Mouse (Mus musculus) brain, adult 2 months (tissue): ENCODE measurements at regions not wholly inside any gene's neighbourhood (a gene's known extent, or its start where the extent isn't known, plus 50 kb on each side); places are given as distances from the start of the nearest gene placed in this dataset.
"Not testable (repeated sequence)": the region's sequence is repeated elsewhere in the genome, so short reads cannot be mapped to it uniquely, and the experiment has no call there.

Source experiments
- DNase-seq: peaks from one replicate; pipeline ENCODE4 v3.0.0; 2011; ENCODE audit warnings: low read depth, low spot score

DNA sequence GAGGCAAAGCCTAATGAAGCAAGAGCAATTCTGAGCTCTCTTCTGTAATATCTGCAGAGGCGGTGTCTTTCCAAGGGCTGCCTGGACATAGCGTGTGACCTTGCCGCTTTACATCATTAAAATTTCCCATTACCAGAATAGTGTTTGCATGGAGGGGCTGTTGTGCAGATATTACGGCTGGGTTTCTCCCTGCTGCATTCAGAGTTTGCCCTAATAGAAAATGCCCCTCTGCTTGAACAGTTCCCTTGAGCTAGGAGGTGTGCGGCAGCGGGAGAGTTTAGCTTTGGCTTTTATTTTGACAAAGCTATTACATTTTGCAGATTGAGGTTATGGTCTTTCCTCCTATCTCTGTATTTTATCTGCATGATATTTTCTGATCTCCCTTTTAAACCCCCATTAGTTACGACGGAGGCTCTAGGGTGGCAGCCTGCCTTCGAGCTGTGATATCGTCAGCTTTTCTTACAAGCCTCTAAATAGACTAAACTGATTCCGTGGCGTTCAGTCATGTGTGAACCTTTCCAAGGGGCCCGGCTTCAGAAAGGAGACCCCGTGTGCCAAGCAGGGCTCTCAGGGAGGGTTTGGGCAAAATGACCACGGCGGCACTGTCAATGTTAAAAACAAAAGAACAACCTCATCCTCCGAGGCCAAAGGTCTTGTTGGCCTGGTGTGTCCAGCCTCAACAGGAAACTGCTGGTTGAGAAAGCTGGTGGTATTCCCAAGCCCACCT lies 182.2 kb upstream of the Pmfbp1 start:
- DNase-seq, result no peak

DNA sequence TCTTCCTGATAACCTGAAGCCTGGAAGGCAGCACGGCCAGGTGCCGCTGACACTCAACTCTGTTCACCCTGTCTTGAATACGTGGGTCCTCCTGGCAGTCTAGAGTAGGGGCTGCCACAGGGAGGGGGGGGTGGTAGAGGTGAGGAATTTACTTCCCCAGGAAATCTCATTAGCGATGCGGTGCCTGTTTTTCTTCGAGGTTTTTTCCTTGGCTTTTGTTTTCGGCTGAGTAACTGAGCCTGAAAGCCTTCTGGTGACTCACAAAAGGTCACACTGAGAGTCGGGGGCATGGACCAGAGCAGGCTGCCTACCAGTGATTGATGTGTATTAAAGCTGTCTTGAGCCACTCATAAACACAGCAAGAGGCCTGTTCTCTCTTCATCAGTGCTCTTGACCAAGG lies 181.1 kb upstream of the Pmfbp1 start:
- no peak for DNase-seq

DNA sequence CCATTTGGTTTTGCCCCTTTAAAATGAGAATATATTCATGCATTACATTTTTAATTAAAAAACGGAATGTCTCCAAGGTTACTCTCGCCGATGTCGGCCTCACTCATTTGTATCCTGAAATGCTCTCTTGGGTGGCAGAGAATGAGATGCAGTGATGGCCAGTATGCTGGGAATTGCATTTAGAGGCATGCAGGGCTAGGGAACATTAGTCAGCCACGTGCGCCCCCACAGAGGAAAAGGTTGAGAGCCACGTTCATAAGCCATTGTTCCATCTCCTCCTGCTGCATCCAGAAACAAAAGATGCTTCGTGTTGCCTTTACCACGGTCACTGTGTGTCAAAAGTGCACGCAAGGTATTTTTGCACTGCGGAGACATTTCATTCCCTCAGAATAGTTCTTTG lies 172.9 kb upstream of the Pmfbp1 start:
- no peak for DNase-seq

DNA sequence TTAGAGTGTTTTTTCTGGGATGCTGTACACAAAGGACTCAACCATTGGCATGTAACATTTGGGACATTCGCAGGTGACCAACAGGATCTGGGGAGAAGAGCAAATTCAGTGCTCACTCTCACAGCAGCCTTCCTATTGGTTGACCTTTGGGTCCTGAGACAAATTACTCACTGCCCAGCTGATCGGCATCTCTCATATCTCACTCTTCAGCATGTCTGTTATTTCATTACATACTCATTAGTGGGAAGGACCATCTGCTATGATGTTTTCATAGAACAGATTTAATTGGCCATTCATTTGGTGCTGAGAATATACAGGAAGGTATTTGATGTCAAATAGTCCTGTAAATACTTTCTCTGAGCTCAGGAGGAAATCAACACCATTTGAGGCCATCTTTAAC lies 170.5 kb upstream of the Pmfbp1 start:
- no peak for DNase-seq

DNA sequence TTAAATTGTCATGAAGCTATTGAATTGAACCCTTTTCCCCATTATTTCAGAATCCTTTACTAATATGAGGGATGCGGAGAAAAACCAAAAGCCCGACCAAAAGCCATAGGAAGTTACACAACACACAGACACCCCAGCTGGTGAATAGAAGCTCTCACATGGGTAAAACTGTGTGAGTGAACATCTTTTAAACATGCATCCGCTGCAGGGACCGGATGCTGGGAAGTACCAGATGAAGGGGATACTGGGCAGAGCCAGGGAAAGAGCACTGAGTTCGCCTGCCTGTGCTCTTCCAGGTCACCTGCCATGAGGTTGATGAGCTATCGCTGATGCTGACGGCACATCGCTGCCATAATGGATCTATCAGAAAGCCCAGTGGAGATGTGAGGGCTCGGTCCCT lies 169.6 kb upstream of the Pmfbp1 start:
- DNase-seq, result no peak

DNA sequence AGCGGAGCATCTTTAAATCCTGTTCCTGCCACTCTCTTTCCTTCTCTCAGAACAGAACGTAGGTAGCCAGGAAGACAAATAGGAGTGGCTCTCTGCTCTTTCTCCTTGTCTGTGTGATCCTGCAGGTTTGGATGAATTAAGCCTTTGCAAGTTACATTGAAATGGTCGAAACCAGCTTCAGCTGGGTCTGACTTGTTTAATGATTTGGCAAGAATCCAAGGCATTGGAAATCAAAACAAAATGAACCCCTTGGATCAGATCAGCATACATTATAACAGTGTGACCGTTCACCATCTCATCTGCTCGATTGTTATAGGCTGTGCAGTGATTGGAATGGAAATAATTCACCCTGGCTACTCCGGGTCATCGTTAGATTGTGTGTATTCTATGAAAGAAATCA lies 157.6 kb upstream of the Pmfbp1 start:
- DNase-seq, result no peak

DNA sequence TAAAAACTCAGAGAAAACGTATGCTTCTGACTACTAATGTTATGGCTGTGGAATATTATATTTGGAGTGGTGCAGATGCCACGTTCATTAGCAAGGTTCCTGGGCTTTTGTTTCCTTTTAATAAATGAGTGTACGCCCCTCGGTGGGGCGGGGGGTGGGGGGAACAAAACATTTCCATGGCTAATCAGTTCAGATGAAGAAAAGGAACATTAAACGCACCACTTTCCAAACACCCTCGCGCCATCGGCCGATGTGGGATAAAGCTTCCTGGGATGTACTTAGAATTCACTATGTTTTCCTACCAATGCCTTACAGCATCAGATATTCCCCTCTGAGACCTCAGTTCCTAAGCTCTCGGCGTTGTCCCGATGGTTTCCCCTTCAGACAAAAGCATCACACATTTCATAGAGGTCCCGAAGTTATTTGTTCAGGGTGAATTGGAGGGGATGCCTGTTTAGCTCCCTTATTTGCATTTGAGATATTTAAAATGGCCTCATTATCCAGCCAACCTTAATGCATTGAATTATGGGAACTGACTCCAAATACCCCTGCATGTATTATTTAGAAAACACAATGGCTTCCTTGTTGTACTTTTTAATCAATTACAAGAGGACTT lies 155.5 kb upstream of the Pmfbp1 start:
- no peak for DNase-seq

DNA sequence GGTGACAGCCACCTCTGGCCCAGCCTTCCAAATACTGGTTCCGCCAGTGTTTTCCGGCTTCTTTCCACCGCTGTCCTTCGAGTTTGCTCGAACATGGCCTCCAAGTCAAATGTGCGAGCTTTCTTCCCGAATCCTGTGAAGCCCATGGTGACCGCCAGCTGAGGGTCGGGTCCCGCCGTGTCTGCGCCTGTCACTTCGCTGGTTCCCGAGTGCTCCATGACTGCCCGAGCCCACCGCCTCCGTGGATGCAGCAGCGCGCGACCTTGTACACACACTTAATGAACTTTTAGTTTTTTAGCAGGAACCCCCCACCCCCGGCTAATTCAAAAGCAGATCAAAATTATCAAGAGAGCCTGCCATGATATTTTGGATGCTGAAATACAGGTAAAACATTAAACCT lies 153.2 kb upstream of the Pmfbp1 start:
- not testable (repeated sequence) for DNase-seq

DNA sequence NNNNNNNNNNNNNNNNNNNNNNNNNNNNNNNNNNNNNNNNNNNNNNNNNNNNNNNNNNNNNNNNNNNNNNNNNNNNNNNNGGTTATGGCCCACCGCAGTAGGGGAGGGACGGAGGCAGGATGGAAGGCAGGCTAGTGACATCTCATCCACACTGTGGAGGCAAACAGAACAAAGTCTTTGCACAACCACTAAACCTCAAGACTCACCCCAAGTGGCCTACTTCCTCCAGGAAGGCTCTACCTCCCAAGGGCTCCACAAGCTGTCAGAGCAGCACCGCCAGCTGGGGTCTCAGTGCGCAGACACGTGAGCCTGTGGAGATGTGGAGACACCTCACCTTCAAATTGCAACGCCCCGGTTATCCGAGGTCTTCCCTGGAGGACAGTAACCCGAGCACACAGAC lies 138.7 kb upstream of the Pmfbp1 start:
- no peak for DNase-seq

DNA sequence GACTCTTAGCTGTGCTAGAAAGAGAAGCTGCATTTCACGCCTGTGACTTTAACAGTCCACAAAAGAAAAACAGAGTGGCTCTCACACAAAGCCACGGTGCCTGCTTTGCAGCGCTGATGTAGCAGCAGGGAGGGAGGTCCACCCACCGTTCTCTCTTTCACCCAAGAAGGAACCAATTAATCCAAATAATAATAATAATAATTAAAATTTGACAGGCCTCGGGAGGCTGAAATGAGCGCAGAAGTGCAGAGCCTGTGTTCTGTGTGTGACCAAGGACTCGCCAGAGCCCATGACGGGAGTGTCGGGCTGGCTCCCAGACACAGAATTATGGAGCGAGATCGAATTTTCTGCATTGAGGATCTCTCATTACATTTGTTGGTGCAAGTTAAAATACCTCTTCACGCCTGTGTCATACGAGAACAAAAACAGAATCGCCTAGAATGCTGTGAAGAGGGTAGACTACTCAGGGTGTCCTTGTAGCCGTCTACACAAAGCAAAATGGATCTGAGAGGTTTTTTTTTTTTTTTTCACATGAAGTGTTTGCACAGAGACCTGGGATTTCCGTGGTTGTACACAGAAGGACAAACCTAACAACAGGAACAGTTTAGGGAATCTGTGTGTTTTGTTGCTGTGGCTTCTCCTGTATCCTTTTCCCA lies 134.3 kb upstream of the Pmfbp1 start:
- peak; percentile 51 for DNase-seq

DNA sequence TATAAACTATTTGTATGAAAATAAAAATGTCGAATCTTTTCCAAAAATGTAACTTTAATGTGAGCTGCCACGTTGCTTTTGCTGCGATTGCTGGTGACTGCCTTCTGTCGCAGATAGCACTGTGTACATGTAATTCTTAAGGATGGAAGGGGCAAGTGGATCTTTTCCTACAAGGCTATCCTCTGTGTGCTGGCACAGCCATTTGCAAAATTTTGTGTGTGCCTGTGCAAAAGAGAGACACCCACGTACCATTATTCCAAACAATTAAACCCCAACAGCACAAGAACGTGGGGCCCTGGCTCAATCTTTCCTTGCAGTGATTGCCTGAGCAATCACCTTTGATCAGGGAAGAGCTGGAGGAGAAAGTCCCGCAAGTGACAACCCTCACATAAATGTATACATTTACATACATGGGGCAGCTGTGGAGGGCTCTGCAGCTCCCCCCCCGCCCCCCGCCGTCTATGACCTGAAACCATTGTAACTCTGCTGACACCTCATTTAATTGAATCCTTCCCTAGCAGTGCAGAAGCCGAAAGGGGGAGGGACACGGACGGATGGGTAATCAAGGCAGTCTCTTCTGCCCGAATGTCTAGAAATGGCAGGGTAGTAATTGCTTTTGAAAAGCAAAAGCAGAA lies 133.6 kb upstream of the Pmfbp1 start:
- DNase-seq, result peak; percentile 35

DNA sequence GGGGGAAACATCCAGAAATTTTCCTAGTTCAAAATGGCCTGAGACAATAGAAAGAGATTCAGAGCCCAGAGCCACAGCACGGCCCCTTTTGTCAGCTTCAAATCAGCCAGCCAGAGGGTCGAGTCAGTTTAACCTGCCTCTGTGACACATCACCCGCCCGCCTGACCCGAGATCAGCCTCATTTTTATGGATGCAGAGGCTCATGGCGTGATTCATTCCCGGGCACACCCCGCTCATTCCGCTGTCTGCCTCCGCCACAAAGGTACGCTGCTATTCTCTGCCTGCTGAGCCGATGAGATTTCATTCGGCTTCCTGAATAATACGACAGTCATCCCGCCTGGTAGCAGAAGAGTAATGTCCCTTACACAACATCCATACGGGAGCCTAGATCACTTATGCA lies 132.9 kb upstream of the Pmfbp1 start:
- DNase-seq, result peak; percentile 79

DNA sequence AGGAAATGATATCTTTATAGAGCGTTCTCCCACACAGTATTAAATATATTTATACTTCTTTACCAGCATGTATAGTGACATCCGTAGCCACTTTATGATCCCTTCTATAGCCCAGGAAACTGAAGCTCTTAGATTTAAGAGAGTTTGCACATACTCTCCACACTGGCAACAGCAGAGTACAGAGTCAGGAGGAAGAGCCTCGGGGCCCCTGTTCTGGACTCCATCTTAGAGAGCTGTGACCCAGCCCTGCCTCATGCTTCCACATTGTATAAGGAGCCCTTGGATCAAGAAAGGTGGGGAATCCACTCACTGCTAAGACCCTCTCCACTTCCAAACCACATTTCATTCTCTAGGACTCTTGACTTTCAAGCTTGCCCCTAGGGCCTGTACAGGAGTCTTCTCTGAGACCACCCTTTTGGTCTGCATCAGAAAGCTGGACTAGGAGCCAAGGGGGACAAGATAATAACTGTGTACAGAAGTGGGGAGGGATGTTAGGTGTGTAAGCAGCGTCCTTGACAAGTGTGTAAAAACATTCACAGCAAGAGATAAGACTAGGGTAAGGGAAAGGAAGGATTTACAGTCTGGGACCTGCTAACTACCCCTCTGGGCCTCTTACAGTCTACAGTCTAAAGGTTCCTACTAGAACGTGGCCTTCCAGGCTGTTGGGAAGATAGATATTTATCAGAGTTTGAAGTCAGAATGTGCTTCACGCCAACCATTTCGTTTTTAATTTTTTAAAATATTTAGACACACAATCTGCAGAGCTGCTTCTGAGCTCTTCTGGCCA lies 132.1 kb upstream of the Pmfbp1 start:
- no peak for DNase-seq

DNA sequence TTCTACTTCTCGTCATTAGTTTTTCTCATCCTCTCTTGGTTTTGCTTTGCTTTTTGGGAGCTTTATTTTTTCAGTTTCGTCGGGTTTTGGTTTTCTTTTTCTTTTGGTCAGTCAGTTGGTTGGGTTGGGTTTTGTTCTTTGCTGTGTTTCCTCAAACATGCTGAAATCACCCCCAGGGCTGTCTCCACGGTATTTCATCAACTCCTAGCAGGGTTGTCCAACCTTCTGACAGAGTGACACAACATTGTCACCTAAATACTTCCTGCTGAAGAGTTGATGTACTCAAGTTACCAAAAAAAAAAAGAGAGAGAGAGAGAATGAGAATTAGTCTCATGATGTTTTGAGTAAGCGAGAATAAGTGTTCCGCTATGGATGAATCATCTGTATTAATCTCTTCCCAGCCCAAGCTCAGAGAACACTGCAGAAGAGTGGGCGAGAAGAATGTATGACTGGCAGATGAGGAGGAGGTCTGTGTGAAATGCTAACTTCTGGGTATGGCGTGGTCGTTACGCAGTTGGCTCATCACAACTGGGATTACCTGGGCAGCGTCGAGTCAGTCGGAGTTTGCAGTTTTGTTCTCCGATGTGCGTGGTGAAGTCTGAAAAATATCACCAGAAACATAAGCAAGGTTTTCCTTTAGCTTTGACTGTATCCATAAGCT lies 130.5 kb upstream of the Pmfbp1 start:
- DNase-seq, result peak; percentile 79

DNA sequence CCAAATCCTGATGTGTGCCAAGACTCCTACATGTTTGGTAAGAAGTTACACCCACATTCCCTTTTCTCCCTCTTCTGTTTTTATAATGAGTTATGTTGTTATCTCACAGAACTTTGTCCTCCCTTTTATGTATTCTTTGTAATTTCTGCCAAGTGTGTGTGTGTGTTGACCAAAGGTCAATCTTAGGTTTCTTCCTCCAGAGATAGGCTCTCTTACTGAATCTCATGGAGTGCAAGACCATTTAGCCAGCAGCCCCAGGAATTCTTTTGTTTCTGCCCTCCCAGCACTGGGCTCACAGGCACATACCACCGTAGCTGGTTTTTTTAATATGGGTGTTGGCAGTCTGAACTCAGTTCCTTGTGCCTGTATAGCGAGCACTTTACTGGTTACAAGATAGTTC lies 119.8 kb upstream of the Pmfbp1 start:
- DNase-seq, result no peak

DNA sequence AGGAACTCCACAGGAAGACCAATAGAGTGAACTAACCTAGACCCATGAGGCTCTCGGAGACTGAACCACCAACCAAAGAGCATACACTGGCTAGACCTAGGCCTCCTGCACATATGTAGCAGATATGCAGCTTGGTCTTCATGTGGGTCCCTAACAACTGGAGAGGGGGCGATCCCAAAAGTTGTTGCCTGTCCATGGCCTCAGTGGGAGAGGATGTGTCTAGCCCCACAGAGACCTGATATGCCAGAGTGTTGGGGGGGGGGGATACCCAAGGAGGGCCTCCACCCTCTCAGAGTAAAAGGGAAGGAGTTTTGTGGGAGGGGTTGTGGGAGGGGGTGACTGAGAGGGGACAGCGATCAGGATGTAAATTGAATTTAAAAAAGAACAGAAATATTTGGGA lies 108.9 kb upstream of the Pmfbp1 start:
- no peak for DNase-seq

DNA sequence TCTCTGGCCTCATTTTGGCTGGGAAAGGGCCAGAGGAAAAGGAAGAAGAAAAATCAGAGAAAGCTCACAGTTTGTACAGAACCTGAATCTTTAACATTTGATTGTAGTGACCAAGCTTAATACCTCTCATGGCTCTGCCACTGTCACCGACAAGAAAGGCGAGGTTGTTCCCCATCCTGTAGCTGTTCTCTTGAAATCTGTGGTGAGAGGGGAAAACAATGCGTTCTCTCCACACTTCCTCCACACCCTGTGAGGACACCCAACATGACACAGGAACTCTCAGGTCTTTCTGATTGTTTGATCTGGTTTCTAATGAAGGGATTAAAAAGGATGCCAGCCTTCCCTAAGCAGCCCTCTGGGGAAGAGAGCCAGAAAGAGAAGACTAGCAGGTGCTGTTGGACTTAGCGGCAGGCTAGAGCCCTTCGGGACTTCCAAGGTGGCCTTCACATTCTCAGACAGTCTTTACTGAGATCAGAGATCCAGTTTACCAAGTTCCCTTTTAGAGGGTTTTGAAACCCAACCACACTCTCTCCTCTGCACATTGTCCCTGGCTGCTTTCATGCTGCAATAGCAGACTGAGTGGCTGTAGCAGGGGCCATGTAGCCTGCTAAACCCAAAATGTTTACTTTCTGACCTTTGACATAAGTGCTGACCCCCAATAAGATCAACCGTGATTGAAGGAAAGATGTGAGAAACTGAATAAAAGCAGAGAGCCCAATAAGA lies 98.5 kb upstream of the Pmfbp1 start:
- no peak for DNase-seq

DNA sequence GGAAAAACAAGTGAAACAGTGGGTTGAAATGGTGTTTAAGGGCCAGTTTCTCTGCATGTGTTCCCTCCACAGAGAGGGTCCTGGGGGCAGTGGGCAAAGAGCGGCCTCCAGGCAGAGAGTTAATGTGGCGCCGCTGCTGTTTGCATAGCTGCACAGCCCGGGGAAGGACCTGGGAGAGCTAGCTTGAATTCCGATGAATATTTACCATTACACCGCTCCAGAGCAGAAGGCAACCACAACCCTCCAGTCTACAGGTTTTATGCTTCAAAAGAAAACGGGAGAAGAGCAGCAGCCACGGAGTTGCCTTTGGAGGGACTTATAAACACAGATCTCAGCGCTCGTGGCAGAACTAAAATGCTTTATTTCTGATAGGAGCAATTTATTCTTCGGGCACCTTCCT lies 94.2 kb upstream of the Pmfbp1 start:
- no peak for DNase-seq

DNA sequence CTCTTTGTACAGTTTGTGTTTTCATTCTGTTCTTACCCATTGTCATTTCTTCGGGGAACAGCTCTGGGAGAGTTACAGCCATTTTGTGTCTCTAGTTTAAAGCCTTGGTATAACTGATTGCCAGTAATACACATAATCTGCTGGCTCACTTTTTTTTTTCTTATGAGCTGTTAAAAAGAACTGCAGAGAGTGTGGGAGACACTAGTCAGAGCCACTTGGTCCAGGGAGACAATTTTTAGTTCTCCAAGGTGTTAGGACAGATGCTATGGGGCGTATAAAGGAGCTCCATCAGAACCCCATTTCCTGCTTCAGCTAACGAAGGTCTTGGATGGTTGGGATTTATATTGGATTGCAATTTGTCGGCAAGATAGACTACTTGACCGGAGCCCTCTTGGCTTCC lies 93.6 kb upstream of the Pmfbp1 start:
- DNase-seq, result peak; percentile 51

DNA sequence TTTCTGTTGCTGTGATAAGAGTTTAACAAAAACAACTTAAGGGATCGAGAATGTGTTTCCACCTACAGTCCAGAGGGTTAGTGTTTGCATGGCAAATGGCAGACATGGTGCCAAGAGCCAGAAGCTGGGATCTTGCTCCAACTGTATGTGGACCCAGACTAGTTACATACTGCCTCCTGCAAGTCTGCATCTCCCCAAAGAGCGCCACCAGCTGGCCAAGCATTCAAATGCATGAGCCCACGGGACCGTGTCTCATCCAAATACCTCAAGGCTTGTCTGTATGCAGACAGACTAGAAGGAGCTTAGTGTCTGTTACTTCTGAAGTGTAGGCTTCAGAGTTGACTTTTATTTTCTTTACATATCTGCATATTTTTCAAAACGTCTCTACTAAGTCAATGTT lies 85.9 kb upstream of the Pmfbp1 start:
- no peak for DNase-seq

DNA sequence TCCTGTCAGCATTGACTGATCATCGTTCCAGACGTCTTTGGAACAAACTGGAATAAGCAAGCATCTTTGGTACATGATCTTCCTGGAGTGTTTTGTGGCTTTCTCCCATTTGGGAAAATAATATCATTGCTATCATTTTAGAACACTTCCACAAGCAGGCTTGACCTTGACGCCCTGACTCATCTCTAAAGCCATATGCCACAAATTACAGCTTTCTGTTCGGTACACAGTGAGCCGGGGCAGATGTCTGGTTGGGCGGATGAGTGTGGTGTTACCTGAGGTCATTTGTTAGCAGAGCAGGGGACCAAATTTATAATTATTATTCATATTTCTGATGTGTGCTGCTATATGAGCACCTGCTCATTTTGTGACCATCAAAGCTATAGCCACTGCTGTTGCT lies 83.3 kb upstream of the Pmfbp1 start:
- DNase-seq, result peak; percentile 31
